Mouse (Mus musculus): ENCODE measurements around the gene Gsta3. TPM values are rescaled to one million over a fixed set of nuclear protein-coding genes. Genes with fewer than 3 reads are reported as not detected.
"Not testable (repeated sequence)": the region's sequence is repeated elsewhere in the genome, so short reads cannot be mapped to it uniquely, and the experiment has no call there.

The Gsta3 gene
- total and polyA plus RNA-seq, 2 experiments from 2014 or later = 0.34 to 0.67 TPM

DNA sequence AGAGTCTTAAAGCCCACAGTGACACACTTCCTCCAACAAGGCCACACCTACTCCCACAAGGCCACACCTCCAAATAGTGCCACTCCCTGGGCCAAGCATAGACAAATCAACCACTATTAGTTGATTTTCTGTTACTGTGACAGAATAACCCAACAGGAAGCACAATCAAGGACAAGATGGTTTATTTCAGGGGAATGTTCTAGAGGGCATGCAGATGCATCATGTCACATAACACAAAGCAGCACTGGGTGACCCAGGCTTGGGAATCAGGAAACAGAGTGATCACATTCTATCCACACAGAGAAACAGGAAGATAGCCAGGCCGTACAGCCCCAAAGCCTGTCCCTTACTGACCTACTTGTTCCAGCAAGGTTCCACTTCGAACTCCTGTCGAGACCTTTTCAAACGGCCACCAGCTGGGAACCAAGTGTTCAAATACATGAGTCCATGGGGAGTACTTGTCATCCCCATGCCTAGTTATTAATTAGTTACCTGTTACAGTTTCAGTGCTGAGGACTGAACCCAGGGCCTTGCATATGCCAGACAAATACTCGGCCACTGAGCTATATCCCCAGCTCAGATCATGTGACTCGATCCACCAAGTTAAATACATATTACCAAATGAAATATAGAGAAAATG, 12.5 kb upstream of the Gsta3 start:
- Histone ChIP-seq H3K4me3 (ENCODE audit: low read depth, low read length) (no peak overlapping the region), H3K36me3 (replicated peaks; ENCODE audit: control insufficient read depth, insufficient read depth, low read length) (no peaks in the 10 kb centered on the region), H3K9ac (replicated peaks; ENCODE audit: low read depth, low read length) (no peak overlapping the region), H3K4me2 (ENCODE audit: low read depth, low read length) (no peak overlapping the region), H3K27me3 (ENCODE audit: control insufficient read depth, insufficient read depth, low read length) (no peaks in the 10 kb centered on the region), H3K9me3 (replicated peaks; ENCODE audit: control insufficient read depth, low read length) (no peaks in the 10 kb centered on the region), H3K4me1 (ENCODE audit: control insufficient read depth, insufficient read depth) (no peaks in the 10 kb centered on the region), H3K27ac (ENCODE audit: low read depth) (no peak overlapping the region)
- DNase-seq (ENCODE audit: low spot score) (no peak), ATAC-seq (ENCODE audit: insufficient read depth, low read depth) (no peak)
- 77% methylated on average over 6 of the region's 6 CpGs for WGBS
- TF ChIP-seq CTCF (IDR thresholded peaks at IDR 0.05; ENCODE audit: low read depth) (no peak), EP300 (IDR thresholded peaks at IDR 0.05; ENCODE audit: low read depth) (no peak)

DNA sequence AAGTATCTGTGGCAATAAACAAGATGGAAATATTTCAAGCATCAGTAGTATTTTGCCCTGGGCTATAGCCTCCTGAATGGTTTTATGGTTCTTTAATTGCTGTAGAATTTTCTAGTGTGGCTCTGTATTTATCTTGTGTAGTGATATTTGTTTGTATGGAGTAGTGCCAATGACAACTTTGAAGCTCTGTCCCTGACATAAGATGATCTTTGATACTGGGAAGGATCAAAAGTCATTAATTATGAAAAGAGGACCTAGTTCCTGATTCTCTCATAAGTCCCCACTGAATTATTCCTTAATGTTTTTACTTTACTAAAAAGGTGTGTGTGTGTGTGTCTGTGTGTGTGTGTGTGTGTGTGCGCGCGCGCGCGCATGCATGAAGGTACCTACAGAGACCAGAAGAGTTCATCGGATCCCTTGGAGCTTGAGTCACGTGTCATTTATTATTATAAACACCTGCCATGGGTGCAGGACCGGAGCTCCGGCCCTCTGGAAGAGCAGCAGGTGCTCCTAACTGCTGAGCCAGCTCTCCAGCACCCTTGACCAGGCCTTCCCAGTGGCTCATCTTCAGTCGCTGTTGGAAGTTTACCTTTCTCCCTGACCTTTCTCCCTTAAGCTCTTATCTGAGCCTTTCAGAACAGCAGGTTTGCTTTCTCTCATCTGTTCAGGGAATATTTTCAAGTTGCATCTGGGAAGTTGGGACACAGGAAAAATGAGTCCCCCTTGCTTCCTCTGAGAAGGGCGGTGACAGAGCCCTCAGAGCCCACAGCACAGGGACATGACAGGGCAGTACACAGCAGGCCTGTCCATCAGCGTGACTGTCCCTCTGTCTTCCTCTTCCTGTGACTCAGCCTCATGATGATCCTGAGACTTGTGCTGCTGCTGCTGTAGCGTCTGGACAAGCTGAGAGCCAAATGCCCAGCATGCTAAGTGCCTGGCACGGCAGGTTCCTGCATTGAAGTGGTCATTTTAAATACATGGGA, 11.4 kb upstream of the Gsta3 start:
- not testable (repeated sequence) for H3K27me3 ChIP-seq (ENCODE audit: control insufficient read depth, insufficient read depth, low read length); H3K4me2 ChIP-seq (ENCODE audit: low read depth, low read length); H3K9ac ChIP-seq (replicated peaks; ENCODE audit: low read depth, low read length); H3K27ac ChIP-seq (ENCODE audit: low read depth); H3K4me1 ChIP-seq (ENCODE audit: control insufficient read depth, insufficient read depth); ATAC-seq (ENCODE audit: insufficient read depth, low read depth); DNase-seq (ENCODE audit: low spot score); H3K9me3 ChIP-seq (replicated peaks; ENCODE audit: control insufficient read depth, low read length); H3K4me3 ChIP-seq (ENCODE audit: low read depth, low read length); H3K36me3 ChIP-seq (replicated peaks; ENCODE audit: control insufficient read depth, insufficient read depth, low read length)
- WGBS = 81% methylated on average over 14 of the region's 15 CpGs

DNA sequence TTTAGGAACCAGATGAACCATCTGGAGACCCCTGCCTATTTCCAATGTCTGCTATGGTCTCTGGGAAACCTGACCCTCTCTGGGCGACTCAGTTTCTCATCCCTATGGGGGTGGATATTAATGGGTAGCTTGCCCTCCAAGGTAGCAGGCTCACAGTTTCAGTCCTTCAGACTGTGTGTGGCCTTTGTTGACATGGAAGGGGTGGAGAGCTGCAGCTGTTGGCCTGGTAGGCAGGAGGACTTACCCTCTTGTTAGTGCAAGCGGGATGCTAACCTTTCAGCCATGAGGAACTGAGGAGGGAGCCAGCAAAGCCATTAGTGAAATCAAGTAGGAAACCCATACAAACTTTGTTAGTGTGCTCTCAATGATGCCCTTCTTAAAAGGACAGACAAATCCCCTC, 10.0 kb upstream of the Gsta3 start:
- H3K4me1 ChIP-seq (ENCODE audit: control insufficient read depth, insufficient read depth) = no peaks in the 10 kb centered on the region
- no peaks in the 10 kb centered on the region for H3K27me3 ChIP-seq (ENCODE audit: control insufficient read depth, insufficient read depth, low read length)
- no peak overlapping the region for H3K4me3 ChIP-seq (ENCODE audit: low read depth, low read length)
- H3K4me2 ChIP-seq (ENCODE audit: low read depth, low read length) = no peak overlapping the region
- ATAC-seq (ENCODE audit: insufficient read depth, low read depth) (no peak), DNase-seq (ENCODE audit: low spot score) (no peak)
- WGBS = 84% methylated on average over 2 of the region's 2 CpGs
- H3K9ac ChIP-seq (replicated peaks; ENCODE audit: low read depth, low read length) = no peak overlapping the region
- no peak overlapping the region for H3K27ac ChIP-seq (ENCODE audit: low read depth)
- H3K36me3 ChIP-seq (replicated peaks; ENCODE audit: control insufficient read depth, insufficient read depth, low read length) = no peaks in the 10 kb centered on the region
- no peaks in the 10 kb centered on the region for H3K9me3 ChIP-seq (replicated peaks; ENCODE audit: control insufficient read depth, low read length)
- TF ChIP-seq CTCF (IDR thresholded peaks at IDR 0.05; ENCODE audit: low read depth) = no peak
- TF ChIP-seq EP300 (IDR thresholded peaks at IDR 0.05; ENCODE audit: low read depth) = no peak

DNA sequence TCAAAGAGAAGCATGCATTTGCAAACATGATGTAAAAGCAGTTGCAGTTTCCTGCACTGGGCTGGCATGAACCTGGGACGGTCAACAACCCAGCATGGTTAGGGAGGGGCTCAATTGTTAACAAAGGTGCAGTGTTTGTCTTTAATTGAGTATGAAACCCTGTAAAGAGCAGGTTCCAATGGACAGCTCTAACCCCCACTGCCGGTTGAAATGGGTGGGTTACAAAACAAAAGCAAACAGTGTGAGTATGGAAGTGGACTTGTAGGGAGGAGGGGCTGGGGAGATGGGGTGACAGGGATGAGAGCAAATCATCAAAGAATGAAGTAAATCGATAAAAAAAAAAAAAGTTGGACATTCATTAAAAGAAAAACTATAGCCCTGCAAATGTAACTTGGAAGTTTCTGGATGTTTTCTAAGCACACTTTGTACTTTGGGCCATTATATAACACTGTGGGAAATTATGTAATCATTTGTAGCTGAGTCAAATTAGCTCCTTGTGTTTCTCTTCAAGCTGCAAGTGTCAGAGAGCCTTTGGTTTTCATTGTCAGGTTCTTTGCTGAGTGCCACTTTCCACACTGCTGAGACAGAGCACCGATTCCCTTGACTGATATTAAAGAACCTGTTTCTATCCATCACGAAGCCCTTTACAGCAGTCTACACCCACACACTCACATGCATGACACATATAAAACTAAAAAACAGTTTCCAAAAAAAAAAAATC, 8.5 kb upstream of the Gsta3 start:
- Histone ChIP-seq H3K27me3 (ENCODE audit: control insufficient read depth, insufficient read depth, low read length) (no peaks in the 10 kb centered on the region), H3K9ac (replicated peaks; ENCODE audit: low read depth, low read length) (no peak overlapping the region), H3K27ac (ENCODE audit: low read depth) (no peak overlapping the region), H3K9me3 (replicated peaks; ENCODE audit: control insufficient read depth, low read length) (no peaks in the 10 kb centered on the region), H3K36me3 (replicated peaks; ENCODE audit: control insufficient read depth, insufficient read depth, low read length) (no peaks in the 10 kb centered on the region), H3K4me3 (ENCODE audit: low read depth, low read length) (no peak overlapping the region), H3K4me1 (ENCODE audit: control insufficient read depth, insufficient read depth) (no peaks in the 10 kb centered on the region), H3K4me2 (ENCODE audit: low read depth, low read length) (no peak overlapping the region)
- TF ChIP-seq CTCF (IDR thresholded peaks at IDR 0.05; ENCODE audit: low read depth) (no peak), EP300 (IDR thresholded peaks at IDR 0.05; ENCODE audit: low read depth) (no peak)
- ATAC-seq (ENCODE audit: insufficient read depth, low read depth) (no peak), DNase-seq (ENCODE audit: low spot score) (no peak)
- 71% methylated on average over 5 of the region's 5 CpGs for WGBS

DNA sequence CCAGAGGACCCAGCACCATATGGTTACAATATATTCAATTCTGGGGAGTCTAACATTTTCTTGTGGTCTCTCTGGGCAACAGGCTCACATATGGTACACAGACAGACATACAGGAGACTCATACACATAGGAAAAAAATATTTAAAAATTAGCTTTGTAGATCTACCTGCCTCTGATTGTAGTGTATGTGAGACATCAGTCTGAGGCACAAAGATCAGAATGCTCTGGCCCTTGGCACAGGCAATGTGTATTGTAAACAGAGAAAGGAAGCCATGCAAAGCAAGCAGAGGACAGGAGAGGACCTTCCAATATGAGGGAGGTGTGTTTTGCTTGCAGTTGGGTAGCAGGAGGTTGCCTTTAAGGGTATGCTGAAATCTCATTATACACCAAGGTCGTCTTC, 7.9 kb upstream of the Gsta3 start:
- ATAC-seq (ENCODE audit: insufficient read depth, low read depth) = no peak
- H3K9me3 ChIP-seq (replicated peaks; ENCODE audit: control insufficient read depth, low read length) = no peaks in the 10 kb centered on the region
- 71% methylated on average over 1 of the region's 1 CpGs for WGBS
- H3K4me3 ChIP-seq (ENCODE audit: low read depth, low read length) = no peak overlapping the region
- no peaks in the 10 kb centered on the region for H3K4me1 ChIP-seq (ENCODE audit: control insufficient read depth, insufficient read depth)
- TF ChIP-seq CTCF (IDR thresholded peaks at IDR 0.05; ENCODE audit: low read depth) = no peak
- TF ChIP-seq EP300 (IDR thresholded peaks at IDR 0.05; ENCODE audit: low read depth) = no peak
- H3K4me2 ChIP-seq (ENCODE audit: low read depth, low read length) = no peak overlapping the region
- no peaks in the 10 kb centered on the region for H3K36me3 ChIP-seq (replicated peaks; ENCODE audit: control insufficient read depth, insufficient read depth, low read length)
- H3K27me3 ChIP-seq (ENCODE audit: control insufficient read depth, insufficient read depth, low read length) = no peaks in the 10 kb centered on the region
- no peak overlapping the region for H3K9ac ChIP-seq (replicated peaks; ENCODE audit: low read depth, low read length)
- DNase-seq (ENCODE audit: low spot score) = no peak
- no peak overlapping the region for H3K27ac ChIP-seq (ENCODE audit: low read depth)

Data from heart, postnatal 0 days (tissue).